Mouse (Mus musculus): Measurements from ENCODE around the gene Dnajb14.

DNA sequence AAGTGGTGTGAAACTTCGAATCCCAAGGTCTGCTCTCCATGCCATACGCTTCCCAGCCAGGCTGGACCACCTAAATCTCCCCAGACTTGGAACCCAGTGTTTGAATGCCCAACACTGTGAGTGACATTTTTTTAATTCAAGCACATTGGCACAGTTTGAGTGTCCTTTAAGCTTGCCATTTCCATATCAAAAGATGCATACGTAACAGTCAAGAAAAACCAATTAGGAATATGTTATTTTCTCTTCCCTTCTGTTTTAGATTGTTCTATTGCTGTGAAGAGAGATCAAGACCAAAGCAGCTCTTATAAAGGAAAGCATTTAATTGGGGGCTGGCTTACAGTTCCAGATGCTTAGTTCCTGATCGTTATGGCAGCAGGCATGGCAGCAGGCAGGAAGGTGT, 6.0 kb upstream of the Dnajb14 start:
- no peak for TF ChIP-seq POLR2A (IDR thresholded peaks at IDR 0.05; ENCODE audit: low read depth, low read length)
- no peak for TF ChIP-seq CTCF (IDR thresholded peaks at IDR 0.05; ENCODE audit: borderline replicate concordance, insufficient read depth, low read length)

Measured in embryonic fibroblast, embryonic 13.5 days (primary cell).